Mouse (Mus musculus): ENCODE results near the gene Ugt1a6b.

Gene Ugt1a6b

GRCm38 (mm10) chr1:88260604-88261377, 157.7 kb downstream of the Ugt1a6b start:
- no peak for DNase-seq (ENCODE audit: low read depth, low spot score)

GRCm38 (mm10) chr1:88261706-88262105, 158.7 kb downstream of the Ugt1a6b start:
- DNase-seq (ENCODE audit: low read depth, low spot score), result no peak

- DNase-seq (ENCODE audit: low read depth, low spot score), result no peak
These were observed 159.2 kb downstream of the Ugt1a6b start for GRCm38 (mm10) chr1:88262255-88262654.

DNA sequence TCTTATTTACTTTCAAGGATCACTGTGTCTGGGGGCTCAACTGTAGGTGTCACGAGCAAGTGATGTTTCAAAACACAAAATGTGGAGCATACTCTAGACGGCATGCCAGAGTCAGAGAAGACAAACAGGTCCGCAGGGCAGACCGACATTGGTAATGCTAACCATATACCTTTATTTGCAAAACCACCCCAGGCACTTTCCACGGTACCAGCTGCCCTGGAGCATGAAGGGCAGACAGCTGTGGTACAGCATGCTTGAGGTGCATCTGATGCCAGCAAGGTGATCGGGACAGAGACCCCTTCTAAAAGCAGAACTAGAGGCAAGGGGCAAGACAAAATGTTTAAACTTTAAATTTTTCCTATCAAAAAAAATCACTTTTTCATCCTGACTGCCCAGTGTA, 159.9 kb downstream of the Ugt1a6b start:
- DNase-seq (ENCODE audit: low read depth, low spot score), result no peak

- no peak for DNase-seq (ENCODE audit: low read depth, low spot score)
These were observed 160.7 kb downstream of the Ugt1a6b start for GRCm38 (mm10) chr1:88263778-88264177.

- no peak for DNase-seq (ENCODE audit: low read depth, low spot score)
These were observed 161.3 kb downstream of the Ugt1a6b start for GRCm38 (mm10) chr1:88264237-88264868.

GRCm38 (mm10) chr1:88264869-88265240, 161.8 kb downstream of the Ugt1a6b start:
- no peak for DNase-seq (ENCODE audit: low read depth, low spot score)

DNA sequence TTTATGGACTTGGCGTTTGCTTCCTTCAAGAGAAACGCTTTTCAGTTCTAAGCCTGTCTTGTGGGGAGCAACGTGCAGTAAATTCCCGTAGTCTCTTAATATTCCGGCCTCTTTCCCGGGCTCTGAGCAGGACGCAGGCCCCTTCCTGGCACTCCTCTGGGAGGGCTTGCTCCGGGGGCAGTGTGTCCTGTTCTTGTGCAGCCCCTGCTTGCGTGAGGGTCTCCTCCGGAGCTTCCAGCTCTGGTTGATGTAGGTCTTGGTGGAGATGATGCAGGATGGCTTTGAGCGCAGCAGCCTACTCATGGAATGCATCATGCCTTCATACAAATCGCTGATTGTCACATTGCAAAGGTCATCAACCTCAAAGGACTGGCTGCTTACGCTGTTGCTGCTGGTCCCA, 163.1 kb downstream of the Ugt1a6b start:
- DNase-seq (ENCODE audit: low read depth, low spot score), result no peak

DNA sequence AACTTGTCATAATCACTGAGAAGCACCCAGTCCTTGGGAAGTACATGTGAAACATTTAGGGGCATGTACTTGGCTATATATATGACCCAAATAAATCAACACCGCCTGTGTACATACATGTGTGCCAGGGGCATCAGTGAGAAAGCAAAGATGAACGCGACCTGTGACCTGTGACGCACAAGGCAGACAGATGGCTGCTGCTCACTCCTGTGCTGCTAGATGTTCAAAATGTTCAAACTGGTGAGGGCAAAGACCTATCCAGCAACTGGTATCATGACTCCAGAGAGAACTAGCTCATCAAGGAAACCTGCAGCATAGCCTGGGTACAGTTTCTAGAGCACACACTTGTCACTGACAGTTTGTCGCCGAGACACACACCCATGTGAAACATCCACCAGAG, 164.4 kb downstream of the Ugt1a6b start:
- DNase-seq (ENCODE audit: low read depth, low spot score), result no peak

GRCm38 (mm10) chr1:88268070-88268469, 165.0 kb downstream of the Ugt1a6b start:
- DNase-seq (ENCODE audit: low read depth, low spot score), result no peak

Data from CD4-positive helper T cell, adult 2 months (primary cell).